13 mouse cellular contexts compared by ENCODE assay signal in the genomic region with DNA sequence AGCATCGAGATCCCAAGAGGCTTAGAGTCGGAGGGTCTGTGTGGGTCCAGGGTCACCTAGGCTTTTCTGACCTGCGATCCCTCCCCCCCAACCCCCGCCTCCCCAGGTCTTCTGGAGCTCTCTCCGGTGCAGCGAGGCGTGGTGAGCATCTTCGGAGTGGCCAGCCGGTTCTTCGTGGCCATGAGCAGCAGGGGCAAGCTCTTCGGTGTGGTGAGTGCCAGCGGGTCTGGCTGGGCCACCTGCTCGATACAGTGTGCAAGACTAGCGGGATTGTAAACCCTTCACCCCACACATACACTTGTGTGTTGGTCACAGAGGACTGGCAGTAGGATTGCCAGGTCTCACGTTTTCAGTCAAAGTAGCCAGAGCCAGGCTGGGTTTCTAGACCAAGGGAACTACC. TPM values are rescaled to one million over a fixed set of nuclear protein-coding genes. Genes with fewer than 3 reads are reported as not detected.
DNase-seq lines count a peak whose midpoint lies in the region; ATAC-seq and TF ChIP-seq lines count a peak whose summit lies in the region.
"Had no signal": no experiment of that assay in that cellular context is flagged by ENCODE, and none has a peak within 500 bp of the region (broad histone marks: within the 10 kb centered on the region; RNA-seq: fewer than 3 reads in every experiment).

No protein-coding gene starts in this region.

- H3K9ac ChIP-seq in forebrain, embryonic 16.5 days (replicated peaks; ENCODE audit: low read depth, low read length) = no peak overlapping the region
- no peak overlapping the region for H3K9ac ChIP-seq in embryonic facial prominence, embryonic 13.5 days
- no peak overlapping the region for H3K9ac ChIP-seq in limb, embryonic 11.5 days (ENCODE audit: low read length)
- H3K9ac ChIP-seq: liver, embryonic 15.5 days had no signal

- no peaks in the 10 kb centered on the region for H3K36me3 ChIP-seq in forebrain, embryonic 10.5 days (replicated peaks)
- no peaks in the 10 kb centered on the region for H3K36me3 ChIP-seq in forebrain, embryonic 16.5 days (ENCODE audit: control insufficient read depth, insufficient read depth)
- peaks cover 54% of the 10 kb centered on the region for H3K36me3 ChIP-seq in E14TG2a.4 (ENCODE audit: insufficient read depth, low read length)
- no peaks in the 10 kb centered on the region for H3K36me3 ChIP-seq in embryonic facial prominence, embryonic 13.5 days
- no peaks in the 10 kb centered on the region for H3K36me3 ChIP-seq in limb, embryonic 11.5 days (ENCODE audit: control insufficient read depth, insufficient read depth, low read length)
- H3K36me3 ChIP-seq: liver, embryonic 15.5 days had no signal

- under 1% methylated on average over 15 of the region's 15 CpGs for WGBS in forebrain, embryonic 10.5 days
- under 1% methylated on average over 15 of the region's 15 CpGs for whole genome bisulfite sequencing in forebrain, embryonic 16.5 days
- WGBS in embryonic facial prominence, embryonic 13.5 days = under 1% methylated on average over 15 of the region's 15 CpGs
- under 1% methylated on average over 15 of the region's 15 CpGs for WGBS in limb, embryonic 11.5 days

- peak overlapping the region; percentile 40 for H3K4me3 ChIP-seq in forebrain, embryonic 10.5 days
- H3K4me3 ChIP-seq in forebrain, embryonic 16.5 days (replicated peaks; ENCODE audit: low read length) = no peak overlapping the region
- H3K4me3 ChIP-seq in E14TG2a.4 (replicated peaks; ENCODE audit: low read length) = peak overlapping the region; percentile 95
- peak overlapping the region; percentile 30 for H3K4me3 ChIP-seq in embryonic facial prominence, embryonic 13.5 days
- H3K4me3 ChIP-seq in limb, embryonic 11.5 days (ENCODE audit: low read depth, low read length) = no peak overlapping the region
- H3K4me3 ChIP-seq: erythroblast, embryonic 14.5 days; liver, embryonic 15.5 days had no signal

- H3K9me3 ChIP-seq in forebrain, embryonic 10.5 days = no peaks in the 10 kb centered on the region
- no peaks in the 10 kb centered on the region for H3K9me3 ChIP-seq in forebrain, embryonic 16.5 days (ENCODE audit: control insufficient read depth, low read length)
- H3K9me3 ChIP-seq in E14TG2a.4 (ENCODE audit: low read length) = no peaks in the 10 kb centered on the region
- H3K9me3 ChIP-seq in embryonic facial prominence, embryonic 13.5 days = no peaks in the 10 kb centered on the region
- H3K9me3 ChIP-seq in limb, embryonic 11.5 days (ENCODE audit: control insufficient read depth, low read length) = no peaks in the 10 kb centered on the region
- H3K9me3 ChIP-seq: liver, embryonic 15.5 days had no signal

- H3K4me2 ChIP-seq in forebrain, embryonic 16.5 days (ENCODE audit: low read length) = no peak overlapping the region
- peak overlapping the region; percentile 49; the same call in 1 of the 2 replicates for H3K4me2 ChIP-seq in embryonic facial prominence, embryonic 13.5 days
- no peak overlapping the region for H3K4me2 ChIP-seq in limb, embryonic 11.5 days (ENCODE audit: low read depth, severe bottlenecking)
- H3K4me2 ChIP-seq: liver, embryonic 15.5 days had no signal

- no peak overlapping the region for H3K27ac ChIP-seq in forebrain, embryonic 10.5 days
- no peak overlapping the region for H3K27ac ChIP-seq in forebrain, embryonic 16.5 days (ENCODE audit: low read length)
- no peak overlapping the region for H3K27ac ChIP-seq in embryonic facial prominence, embryonic 13.5 days
- no peak overlapping the region for H3K27ac ChIP-seq in limb, embryonic 11.5 days (replicated peaks; ENCODE audit: low read depth, low read length)
- H3K27ac ChIP-seq: liver, embryonic 15.5 days had no signal

- H3K4me1 ChIP-seq in forebrain, embryonic 10.5 days = peaks cover 22% of the 10 kb centered on the region
- H3K4me1 ChIP-seq in forebrain, embryonic 16.5 days (replicated peaks; ENCODE audit: control insufficient read depth, insufficient read depth, low read length) = peaks cover 12% of the 10 kb centered on the region
- peaks cover 72% of the 10 kb centered on the region for H3K4me1 ChIP-seq in E14TG2a.4 (replicated peaks; ENCODE audit: low read depth, low read length)
- peaks cover 14% of the 10 kb centered on the region for H3K4me1 ChIP-seq in embryonic facial prominence, embryonic 13.5 days
- H3K4me1 ChIP-seq in limb, embryonic 11.5 days (ENCODE audit: control insufficient read depth, insufficient read depth, low read length) = peaks cover 8% of the 10 kb centered on the region
- H3K4me1 ChIP-seq: liver, embryonic 15.5 days had no signal

- no peak for TF ChIP-seq CTCF in E14TG2a.4 (conservative IDR thresholded peaks at IDR 0.05; ENCODE audit: low read length)

- H3K27me3 ChIP-seq in forebrain, embryonic 10.5 days (ENCODE audit: poor library complexity, severe bottlenecking) = peaks cover 98% of the 10 kb centered on the region
- peaks cover 62% of the 10 kb centered on the region for H3K27me3 ChIP-seq in forebrain, embryonic 16.5 days (replicated peaks; ENCODE audit: control insufficient read depth, insufficient read depth, low read length)
- no peaks in the 10 kb centered on the region for H3K27me3 ChIP-seq in E14TG2a.4 (ENCODE audit: insufficient read depth, low read length)
- H3K27me3 ChIP-seq in embryonic facial prominence, embryonic 13.5 days = peaks cover 97% of the 10 kb centered on the region
- peaks cover 69% of the 10 kb centered on the region for H3K27me3 ChIP-seq in limb, embryonic 11.5 days (ENCODE audit: control insufficient read depth, insufficient read depth, low read length)

- DNase-seq in forebrain, embryonic 10.5 days (ENCODE audit: extremely low spot score, low spot score) = no peak
- peak; percentile 46 for DNase-seq in limb, embryonic 11.5 days (ENCODE audit: low spot score)
- DNase-seq in spleen, postnatal 10 days (ENCODE audit: low spot score in 2 of 2) = no peak
- no peak for DNase-seq in thymus, postnatal 14 days
- no peak for DNase-seq in c-Kit-positive CD71-positive TER-119-positive erythroid progenitor cells, embryonic 14.5 days (ENCODE audit: low spot score)
- DNase-seq: B cell, adult 2 months; kidney, postnatal 10 days; thymus, postnatal 4 days had no signal

- ATAC-seq in forebrain, embryonic 16.5 days = no peak
- ATAC-seq in embryonic facial prominence, embryonic 13.5 days (ENCODE audit: insufficient number of reproducible peaks, insufficient read depth, low FRiP score, low TSS enrichment, low read depth) = no peak
- ATAC-seq in limb, embryonic 11.5 days (ENCODE audit: insufficient number of reproducible peaks, low FRiP score, low TSS enrichment, low read depth) = no peak

RNA-seq across cellular contexts. Expression of a gene that starts 15.0 kb away (rescaled TPM):
- polyA plus RNA-seq in forebrain, embryonic 10.5 days (2016; fragmentation: Nextera tagmentation; extraction: Ambion mirVana) = not detected in 2 replicates
- not detected in 2 replicates for polyA plus RNA-seq in forebrain, embryonic 16.5 days (2015; fragmentation: Nextera tagmentation; extraction: Ambion mirVana)
- 0.18 TPM in 1 of 2 replicates, not detected in the other for polyA plus RNA-seq in embryonic facial prominence, embryonic 13.5 days (2015; fragmentation: Nextera tagmentation; extraction: Ambion mirVana)
- 0.17 and 0.78 TPM in 2 replicates for polyA plus RNA-seq in limb, embryonic 11.5 days (2014; fragmentation: Nextera tagmentation; extraction: Ambion mirVana)
- polyA plus RNA-seq: erythroblast, embryonic 14.5 days; liver, embryonic 15.5 days had no signal

RNA-seq across cellular contexts. Expression of a gene that starts 24.2 kb away (rescaled TPM):
- polyA plus RNA-seq in forebrain, embryonic 10.5 days (2016; fragmentation: Nextera tagmentation; extraction: Ambion mirVana) = 0.98 and 1.2 TPM in 2 replicates
- polyA plus RNA-seq in forebrain, embryonic 16.5 days (2015; fragmentation: Nextera tagmentation; extraction: Ambion mirVana) = 2.1 and 3.5 TPM in 2 replicates
- 0.55 and 1.2 TPM in 2 replicates for polyA plus RNA-seq in embryonic facial prominence, embryonic 13.5 days (2015; fragmentation: Nextera tagmentation; extraction: Ambion mirVana)
- polyA plus RNA-seq in limb, embryonic 11.5 days (2014; fragmentation: Nextera tagmentation; extraction: Ambion mirVana) = 0.47 TPM in 1 of 2 replicates, not detected in the other

RNA-seq across cellular contexts. Expression of a gene that starts 34.2 kb away (rescaled TPM):
- 60.7 and 78.7 TPM in 2 replicates for polyA plus RNA-seq in forebrain, embryonic 10.5 days (2016; fragmentation: Nextera tagmentation; extraction: Ambion mirVana)
- 11.6 and 19.7 TPM in 2 replicates for polyA plus RNA-seq in forebrain, embryonic 16.5 days (2015; fragmentation: Nextera tagmentation; extraction: Ambion mirVana)
- 0.80 and 1.3 TPM in 2 replicates for polyA plus RNA-seq in embryonic facial prominence, embryonic 13.5 days (2015; fragmentation: Nextera tagmentation; extraction: Ambion mirVana)
- polyA plus RNA-seq in limb, embryonic 11.5 days (2014; fragmentation: Nextera tagmentation; extraction: Ambion mirVana) = 0.47 and 0.52 TPM in 2 replicates
- polyA plus RNA-seq: erythroblast, embryonic 14.5 days; liver, embryonic 15.5 days had no signal

RNA-seq across cellular contexts. Expression of a gene that starts 52.8 kb away (rescaled TPM):
- 24.6 and 26.7 TPM in 2 replicates for polyA plus RNA-seq in forebrain, embryonic 10.5 days (2016; fragmentation: Nextera tagmentation; extraction: Ambion mirVana)
- polyA plus RNA-seq in forebrain, embryonic 16.5 days (2015; fragmentation: Nextera tagmentation; extraction: Ambion mirVana) = 36.7 and 42.8 TPM in 2 replicates
- 26.2 and 27.1 TPM in 2 replicates for polyA plus RNA-seq in embryonic facial prominence, embryonic 13.5 days (2015; fragmentation: Nextera tagmentation; extraction: Ambion mirVana)
- 22.6 and 23.3 TPM in 2 replicates for polyA plus RNA-seq in limb, embryonic 11.5 days (2014; fragmentation: Nextera tagmentation; extraction: Ambion mirVana)

Comparison
In these comparisons a context has a peak if more than half of its experiments do, and no peak if none do; other contexts are left out.
1. H3K4me3 ChIP-seq: peak in forebrain, embryonic 10.5 days (single experiment), E14TG2a.4 (single experiment) and embryonic facial prominence, embryonic 13.5 days (single experiment); none in forebrain, embryonic 16.5 days (single experiment) and limb, embryonic 11.5 days (single experiment).